Mouse (Mus musculus) gastrocnemius, postnatal 4 days (tissue): ENCODE measurements around the gene Cngb1. TPM values are rescaled to one million over a fixed set of nuclear protein-coding genes. Genes with fewer than 3 reads are reported as not detected.

Experiments
- DNase-seq, 2 experiments: peaks; one replicate each; pipeline ENCODE4 v3.0.0; 2021 to 2022; ENCODE audit warnings: low spot score in 2 of 2, mixed read lengths in 2 of 2
- total RNA-seq, 2 experiments: library from RNA; stranded (reverse); gene quantifications; 2 replicates each; pipeline ENCODE4 v1.2.3; 2021

Gene Cngb1
- total RNA-seq, 2 experiments from 2014 or later: 1.3 to 1.5 TPM

GRCm38 (mm10) chr8:95326822-95327221 is 20.4 kb upstream of the Cngb1 start:
- no peak for DNase-seq

GRCm38 (mm10) chr8:95324646-95325045 is 18.3 kb upstream of the Cngb1 start:
- no peak for DNase-seq

DNA sequence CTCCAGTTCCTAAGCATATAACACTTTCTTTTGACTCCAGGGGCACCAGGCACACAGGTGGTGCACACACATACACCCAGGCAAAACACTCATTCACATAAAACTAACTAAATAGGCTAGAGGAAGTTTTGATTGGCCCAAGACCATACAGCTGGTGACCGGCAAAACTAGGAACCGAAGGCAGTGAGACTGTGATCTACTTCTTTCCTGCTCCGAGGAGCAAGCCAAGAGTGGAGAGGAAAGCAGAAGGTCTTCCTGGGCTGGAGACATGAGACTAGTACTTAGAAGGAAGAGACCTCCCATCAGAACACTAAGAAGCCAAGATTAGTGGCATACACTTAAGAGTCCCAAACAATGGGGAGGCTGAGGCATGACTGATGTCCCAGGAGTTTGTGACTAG is 16.8 kb upstream of the Cngb1 start:
- no peak for DNase-seq

- DNase-seq: no peak
Measured at GRCm38 (mm10) chr8:95320224-95321139, 14.1 kb upstream of the Cngb1 start.

GRCm38 (mm10) chr8:95315350-95315749 is 9.0 kb upstream of the Cngb1 start:
- no peak for DNase-seq

DNA sequence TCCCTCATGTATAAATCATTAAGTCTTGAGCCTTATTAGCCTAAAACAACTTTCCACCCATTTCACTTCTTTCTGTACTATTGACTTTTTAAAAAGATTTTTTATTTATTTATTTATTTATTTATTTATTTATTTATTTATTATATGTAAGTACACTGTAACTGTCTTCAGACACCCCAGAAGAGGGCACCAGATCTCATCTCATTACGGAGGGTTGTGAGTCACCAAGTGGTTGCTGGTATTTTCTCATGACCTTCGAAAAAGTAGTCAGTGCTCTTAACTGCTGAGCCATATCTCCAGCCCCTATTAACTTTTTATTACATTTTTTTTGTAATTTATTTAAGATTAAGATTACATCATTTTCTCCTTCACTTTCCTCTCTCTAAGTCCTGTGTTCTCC is 8.3 kb upstream of the Cngb1 start:
- no peak for DNase-seq

- no peak for DNase-seq
Measured at GRCm38 (mm10) chr8:95313857-95314256, 7.5 kb upstream of the Cngb1 start.

DNA sequence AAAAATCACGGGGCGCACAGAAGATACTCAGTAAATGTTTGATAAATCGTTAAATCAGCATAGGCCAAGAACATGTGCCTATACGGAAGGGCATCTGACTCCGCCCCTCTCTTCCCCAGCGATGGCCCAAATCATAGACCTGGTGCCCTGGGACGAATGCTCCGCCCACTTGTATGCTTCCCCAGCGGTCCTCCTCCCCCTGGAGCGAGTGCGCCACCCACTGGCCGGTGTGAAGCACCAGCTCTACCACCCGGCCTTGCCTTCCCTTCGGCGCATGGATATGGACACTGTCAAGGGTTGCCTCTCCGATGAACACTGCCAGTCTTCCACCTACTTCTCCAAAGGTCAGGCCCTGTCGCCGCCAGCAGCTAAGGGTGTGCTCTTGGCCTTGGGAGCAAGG is 6.5 kb upstream of the Cngb1 start:
- DNase-seq: no peak

DNA sequence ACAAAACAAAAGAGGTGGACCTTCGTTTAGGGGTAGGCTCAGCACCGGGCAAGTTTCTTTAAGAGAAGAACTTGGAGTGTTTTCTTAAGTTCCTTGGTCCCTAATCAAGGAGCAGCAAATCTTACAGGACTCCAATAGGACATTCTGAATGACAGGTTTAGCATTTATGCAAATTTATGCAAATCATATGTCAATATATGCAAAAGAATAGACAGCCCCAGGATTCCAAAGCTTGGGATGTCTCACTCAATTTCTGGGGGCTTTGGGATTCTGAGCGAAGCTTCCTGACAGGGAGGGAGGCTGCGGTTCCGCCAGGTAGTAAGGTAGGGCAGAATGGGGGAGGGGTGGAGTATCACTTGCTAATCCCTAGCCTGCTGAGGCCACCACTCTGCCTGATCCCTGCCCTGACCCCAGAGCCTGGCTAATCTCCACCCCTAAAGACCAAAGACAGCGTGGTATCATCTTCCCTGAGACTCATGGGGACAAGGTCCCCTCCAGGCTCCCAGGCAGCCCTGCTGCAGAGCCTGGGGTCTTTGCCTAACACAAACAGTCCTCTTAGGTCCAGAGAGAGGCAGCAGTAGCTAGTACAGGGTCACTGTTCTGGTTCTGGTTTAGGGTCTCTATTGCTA is 4.1 kb upstream of the Cngb1 start, which contains the start of gene Tepp:
TSS of gene Tepp (plus strand) at position 225 of the 629 bp plus-strand sequence.
- no peak for DNase-seq

GRCm38 (mm10) chr8:95305526-95305925 is 859 bp downstream of the Cngb1 start:
- DNase-seq: no peak

- no peak for DNase-seq
Measured at GRCm38 (mm10) chr8:95302410-95302809, 4.0 kb downstream of the Cngb1 start.

GRCm38 (mm10) chr8:95293891-95294290 is 12.5 kb downstream of the Cngb1 start:
- DNase-seq: no peak

DNA sequence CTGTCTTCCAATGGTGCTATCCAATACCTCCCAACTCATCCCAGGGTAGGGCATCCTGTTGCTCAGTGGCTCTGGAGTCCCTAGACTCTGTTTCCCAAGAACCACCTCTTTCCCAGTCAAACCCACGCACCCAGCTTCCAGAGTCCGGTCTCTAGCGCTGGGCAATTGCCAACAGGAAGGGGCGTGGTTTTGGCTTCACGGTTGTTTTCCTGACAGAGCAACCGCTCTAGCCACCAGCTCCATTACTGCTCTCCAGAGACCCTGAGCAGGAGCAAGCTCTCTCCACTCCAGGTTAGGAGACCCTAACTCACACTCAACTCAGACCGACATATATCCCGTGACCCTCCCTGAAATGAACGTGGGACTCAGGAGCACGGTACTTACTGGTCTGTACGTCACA is 13.2 kb downstream of the Cngb1 start:
- DNase-seq: peak; percentile 61 to 77

DNA sequence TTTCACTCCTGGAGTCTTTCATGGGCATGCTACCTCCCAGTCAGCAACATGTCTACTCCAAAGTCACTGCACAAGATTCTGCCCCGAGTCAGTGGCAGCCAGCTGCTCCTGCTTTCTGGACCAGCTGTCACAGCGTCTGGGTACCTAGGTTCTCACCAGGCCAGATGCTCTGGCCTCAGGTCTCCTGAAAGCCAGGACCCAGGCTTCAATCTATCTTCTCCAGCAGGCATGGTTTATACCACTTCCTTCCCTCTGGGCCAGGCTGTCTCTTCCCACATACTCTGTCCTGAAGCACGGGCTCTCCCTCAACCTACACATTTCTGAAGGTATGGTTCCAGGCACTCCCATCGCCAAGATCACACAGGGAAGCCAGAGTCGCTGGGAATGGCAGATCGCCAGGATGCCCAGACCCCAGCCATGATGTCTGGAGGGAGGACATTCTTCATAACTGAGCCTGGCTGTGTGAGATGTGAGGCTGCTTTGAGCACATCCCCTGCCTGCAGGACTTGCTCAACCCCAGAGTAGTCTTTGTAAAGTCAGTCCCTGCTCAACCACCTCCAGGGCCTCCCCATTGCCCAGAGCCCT is 17.2 kb downstream of the Cngb1 start:
- no peak for DNase-seq

- DNase-seq: no peak
Measured at GRCm38 (mm10) chr8:95281493-95281892, 24.9 kb downstream of the Cngb1 start.

DNA sequence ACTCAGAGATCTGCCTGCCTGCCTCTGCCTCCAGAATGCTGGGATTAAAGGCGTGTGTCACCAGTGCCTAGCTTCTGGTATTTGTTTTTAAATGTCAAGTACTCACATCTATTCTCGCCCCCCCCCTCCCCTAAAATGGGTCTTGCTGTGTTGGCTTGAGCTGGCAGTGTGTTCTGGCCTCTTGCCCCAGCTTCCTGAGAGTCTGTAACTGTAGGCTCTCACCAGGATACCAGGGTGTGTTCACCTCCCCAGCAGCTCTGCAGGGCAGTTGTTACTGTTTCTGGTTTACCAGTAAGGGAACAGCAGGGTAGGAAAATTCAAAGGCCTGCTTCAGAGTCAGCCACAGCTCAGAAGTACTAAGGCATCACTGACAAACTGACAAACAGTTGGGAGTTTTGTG is 33.5 kb downstream of the Cngb1 start:
- DNase-seq: no peak

GRCm38 (mm10) chr8:95271841-95272240 is 34.5 kb downstream of the Cngb1 start:
- DNase-seq: no peak

- DNase-seq: no peak
Measured at GRCm38 (mm10) chr8:95270501-95270900, 35.9 kb downstream of the Cngb1 start.

DNA sequence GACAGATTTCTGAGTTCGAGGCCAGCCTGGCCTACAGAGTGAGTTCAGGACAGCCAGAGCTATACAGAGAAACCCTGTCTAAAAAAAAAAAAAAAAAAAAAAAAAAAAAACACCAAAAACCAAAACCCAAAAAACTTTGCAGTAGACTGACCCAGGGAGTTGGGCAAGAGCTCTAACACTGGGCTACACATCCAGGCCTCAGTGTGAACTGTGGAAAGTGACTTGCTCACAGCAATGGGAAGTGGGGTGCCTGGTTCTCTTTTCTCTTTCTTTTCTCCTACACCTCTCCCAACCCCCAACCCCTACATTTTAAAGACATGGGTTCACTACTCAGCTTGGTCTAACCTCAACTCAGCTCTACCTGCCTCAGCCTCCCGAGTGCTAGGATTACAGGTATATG is 44.2 kb downstream of the Cngb1 start:
- no peak for DNase-seq

- no peak for DNase-seq
Measured at GRCm38 (mm10) chr8:95255611-95256010, 50.8 kb downstream of the Cngb1 start.

DNA sequence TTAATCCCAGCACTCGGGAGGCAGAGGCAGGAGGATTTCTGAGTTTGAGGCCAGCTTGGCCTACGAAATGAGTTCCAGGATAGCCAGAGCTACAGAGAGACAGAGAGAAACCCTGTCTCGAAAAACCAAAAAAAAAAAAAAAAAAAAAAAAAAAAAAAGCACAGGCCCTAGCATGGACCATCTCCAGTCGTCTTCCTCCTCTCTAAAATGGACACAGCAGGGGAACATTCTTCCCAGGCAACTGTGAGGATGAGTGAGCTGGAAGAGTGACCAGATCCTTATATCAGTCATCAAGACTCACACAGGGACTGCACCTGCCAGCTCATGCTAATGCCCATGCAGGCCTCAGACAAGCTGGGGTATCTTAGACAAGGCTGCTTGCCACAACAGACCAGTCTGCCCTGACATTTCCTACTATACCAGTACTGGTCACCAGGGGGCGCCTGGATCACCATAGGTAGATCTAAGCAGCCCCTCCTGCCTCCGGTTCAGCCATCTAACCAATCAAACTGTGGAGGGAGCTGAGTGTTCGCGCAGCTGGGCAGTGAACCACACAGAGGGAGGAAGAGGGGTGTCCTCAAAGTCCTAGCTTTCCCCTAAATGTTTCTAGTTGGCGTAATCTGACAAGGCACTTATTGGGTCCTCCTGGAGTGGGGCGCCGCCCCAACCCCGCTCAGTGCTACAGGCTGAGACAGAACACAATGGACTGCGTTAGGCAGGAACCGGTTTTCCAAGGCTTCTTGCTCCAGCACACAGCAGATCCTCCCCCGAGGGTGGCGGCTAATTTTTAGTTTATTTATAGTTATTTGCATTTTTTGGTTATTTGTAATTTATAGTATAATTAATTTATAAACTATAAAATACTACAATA is 51.6 kb downstream of the Cngb1 start:
- peak; percentile 95 to 96 for DNase-seq
